In the genomic region with DNA sequence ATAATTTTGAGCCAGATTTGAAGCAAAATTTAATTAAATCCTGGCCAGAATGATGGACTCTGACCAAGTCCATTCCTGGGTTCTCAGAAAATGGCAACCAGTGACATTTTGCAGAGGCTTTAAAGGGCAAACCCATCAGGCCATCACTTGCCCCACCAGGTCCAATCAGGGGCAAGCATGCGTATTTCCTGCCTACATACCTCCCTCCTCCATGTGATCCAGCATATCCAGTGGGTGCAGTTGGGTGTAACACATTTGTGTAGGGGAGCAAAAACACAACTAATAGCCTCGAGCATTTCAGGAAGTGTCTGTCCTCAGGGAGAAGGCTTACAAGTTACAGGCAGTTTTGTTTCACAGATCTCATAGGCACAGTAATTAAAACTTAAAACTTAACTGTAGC, we compare ENCODE assay signal across 16 mouse cellular contexts. TPM values are rescaled to one million over a fixed set of nuclear protein-coding genes. Genes with fewer than 3 reads are reported as not detected.
"Had no signal": no experiment of that assay in that cellular context is flagged by ENCODE, and none has a peak within 500 bp of the region (broad histone marks: within the 10 kb centered on the region; RNA-seq: fewer than 3 reads in every experiment).

No protein-coding gene starts in this region.

- H3K27me3 ChIP-seq: limb, embryonic 13.5 days; liver, embryonic 13.5 days had no signal

- H3K4me2 ChIP-seq: limb, embryonic 13.5 days; liver, embryonic 13.5 days; midbrain, embryonic 12.5 days had no signal

- DNase-seq: kidney, adult 18-20 months; kidney, postnatal 10 days; kidney, postnatal 4 days; left cerebral cortex, postnatal 4 days; liver, embryonic 13.5 days; lung, adult 18-20 months; right cerebral cortex, adult 18-20 months; right cerebral cortex, postnatal 25 days; thymus, postnatal 4 days had no signal

- H3K4me3 ChIP-seq: layer of hippocampus, adult 2 months; limb, embryonic 13.5 days; liver, embryonic 13.5 days; midbrain, embryonic 12.5 days had no signal

- H3K9me3 ChIP-seq: limb, embryonic 13.5 days; liver, embryonic 13.5 days; midbrain, embryonic 12.5 days had no signal

- H3K27ac ChIP-seq: layer of hippocampus, adult 2 months; limb, embryonic 13.5 days; liver, embryonic 13.5 days; midbrain, embryonic 12.5 days; stomach, postnatal 0 days had no signal

- H3K36me3 ChIP-seq: limb, embryonic 13.5 days; liver, embryonic 13.5 days; midbrain, embryonic 12.5 days had no signal

- H3K9ac ChIP-seq: limb, embryonic 13.5 days; liver, embryonic 13.5 days; midbrain, embryonic 12.5 days had no signal

- ATAC-seq: midbrain, embryonic 16.5 days had no signal

RNA-seq across cellular contexts. Expression of a gene that starts 14.5 kb away (rescaled TPM):
- total RNA-seq: megakaryocyte-erythroid progenitor cell, adult 5-6 weeks had no signal
- polyA plus RNA-seq: liver, embryonic 13.5 days; midbrain, embryonic 12.5 days; midbrain, embryonic 16.5 days; neural tube, embryonic 14.5 days had no signal
